Mouse (Mus musculus) neutrophil, adult 5-6 weeks (primary cell): ENCODE measurements at regions not wholly inside any gene's neighbourhood (a gene's known extent, or its start where the extent isn't known, plus 50 kb on each side); places are given as distances from the start of the nearest gene placed in this dataset.

Experiments
- ATAC-seq: fragments of 151-379, 151-347 bp; 2 replicates; pipeline ENCODE4 v1.8.0; 2017; ENCODE audit warnings: mild to moderate bottlenecking, moderate TSS enrichment; ENCODE audit not compliant: insufficient number of reproducible peaks, poor library complexity, low FRiP score, severe bottlenecking; ENCODE audit errors: extremely low read depth

DNA sequence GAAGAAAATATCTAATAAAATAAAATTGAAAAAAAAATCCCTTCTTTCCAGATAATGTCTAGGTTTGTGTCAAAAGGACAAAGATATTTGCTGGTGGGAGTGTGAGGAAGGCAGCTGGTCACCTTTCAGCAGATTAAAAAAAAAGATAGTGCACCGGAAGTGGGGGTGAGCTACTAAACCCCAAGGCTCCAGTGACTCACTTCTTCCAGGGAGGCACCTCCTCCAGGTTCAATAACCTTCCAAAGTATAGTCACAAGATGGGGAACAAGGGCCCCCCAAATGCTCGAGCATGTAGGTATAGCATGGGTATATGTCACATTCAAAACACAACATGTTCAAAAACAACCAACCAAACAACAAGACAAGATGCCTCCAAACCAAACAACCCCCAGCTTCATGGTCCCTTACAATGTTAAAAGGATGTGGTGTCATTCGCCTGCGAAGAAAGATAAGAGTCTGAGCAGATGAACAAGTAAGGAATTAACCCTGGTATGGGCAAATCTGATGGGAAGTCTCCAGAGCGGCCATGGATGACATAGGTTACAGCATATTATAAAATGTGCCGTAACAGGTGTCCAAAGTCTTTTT, 84.6 kb downstream of the Kcnrg start:
- no peak for ATAC-seq

DNA sequence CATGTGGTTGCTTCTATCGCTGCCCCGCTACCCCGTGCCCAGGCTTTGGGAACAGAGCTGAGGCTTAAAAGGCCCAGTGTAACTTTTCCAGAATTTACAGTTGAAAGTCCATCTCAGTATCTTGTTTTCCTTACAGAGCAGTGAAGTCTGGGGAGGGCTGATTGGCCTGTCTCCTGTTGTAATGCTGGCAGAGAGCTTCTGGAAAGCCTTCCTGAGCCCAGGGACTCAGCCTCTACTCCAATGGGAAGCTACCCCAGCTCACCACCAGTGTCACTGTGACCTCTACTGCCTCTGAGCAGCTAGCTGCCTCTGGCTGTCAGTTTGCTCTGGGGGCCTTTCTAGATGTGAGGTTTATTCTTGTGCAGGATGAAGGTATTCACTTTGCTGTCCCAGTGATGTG, 87.5 kb downstream of the Kcnrg start:
- ATAC-seq, result no peak

DNA sequence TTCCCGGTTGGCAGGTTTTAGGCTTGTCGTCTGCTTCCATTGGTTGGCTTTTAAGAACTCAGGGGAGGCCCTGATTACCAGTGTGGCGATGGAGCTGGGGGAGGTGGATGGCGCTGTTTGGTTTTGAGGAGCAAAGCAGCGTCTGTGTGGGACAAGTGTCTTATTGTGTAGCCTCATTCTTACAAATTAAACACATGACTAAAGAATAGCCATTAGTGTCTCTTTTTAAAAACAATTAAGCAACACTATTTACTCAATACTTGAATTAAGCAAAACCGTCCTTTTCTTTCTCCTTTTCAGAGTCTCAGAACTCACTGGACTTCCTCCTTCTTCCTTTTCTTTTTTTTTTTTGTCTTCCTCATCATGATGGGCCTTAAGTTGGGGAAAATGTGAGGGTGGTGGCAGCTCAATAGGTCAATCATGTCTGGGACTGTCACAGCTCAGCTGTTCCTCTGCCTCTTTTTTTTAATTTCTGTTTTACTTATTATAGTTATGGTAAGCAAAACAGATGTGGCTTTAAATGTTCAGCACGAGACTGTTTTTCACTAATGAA, 89.1 kb downstream of the Kcnrg start:
- no peak for ATAC-seq

DNA sequence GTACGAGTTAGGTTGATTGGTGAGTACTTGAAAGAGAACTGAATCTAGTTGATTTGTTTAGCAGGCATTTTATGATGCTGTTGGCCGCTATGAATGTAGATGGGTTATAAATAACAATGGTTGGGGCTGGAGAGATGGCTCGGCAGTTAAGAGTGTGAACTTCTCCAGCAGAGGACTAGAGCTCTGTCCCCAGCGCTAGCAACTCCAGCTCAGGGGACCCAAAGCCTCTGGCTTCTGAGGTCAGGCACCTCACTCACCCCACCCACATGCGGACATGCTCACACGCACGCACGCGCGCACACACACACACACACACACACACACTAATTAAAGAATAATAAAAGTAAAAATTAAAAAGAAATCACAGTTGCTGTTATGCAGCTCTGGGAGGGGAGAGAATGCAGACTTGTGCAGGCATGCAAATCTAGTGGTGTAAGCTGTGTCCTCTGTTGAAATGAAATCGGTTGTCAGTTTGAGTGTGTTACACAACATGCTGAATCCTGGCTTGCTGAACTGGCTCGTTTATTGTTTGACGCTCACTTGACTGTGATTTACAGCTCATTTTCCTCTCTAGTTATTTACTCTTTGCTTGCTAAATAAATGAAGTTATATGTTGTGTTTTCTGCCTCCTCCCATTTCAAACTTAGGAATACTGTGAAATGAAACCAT, 89.8 kb downstream of the Kcnrg start:
- ATAC-seq, result no peak

DNA sequence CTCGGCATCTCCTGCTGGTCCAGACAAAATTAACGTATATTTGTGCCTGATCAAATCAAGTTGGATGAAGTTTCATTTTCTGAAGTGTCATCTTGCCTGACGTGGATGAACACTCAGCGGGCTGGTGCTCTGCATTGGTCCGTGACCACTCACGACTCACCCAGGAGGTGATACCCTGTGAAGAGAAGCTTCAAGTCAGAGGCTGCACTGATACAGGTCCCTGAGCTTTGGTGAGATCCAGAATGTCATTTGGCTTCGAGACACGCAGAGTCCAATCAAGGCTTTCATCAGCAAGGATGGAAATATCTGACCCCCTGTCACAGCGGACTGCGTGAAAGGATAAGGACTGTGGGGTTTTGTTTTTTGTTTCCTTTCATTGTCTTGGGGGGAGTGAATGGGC, 90.4 kb downstream of the Kcnrg start:
- no peak for ATAC-seq

DNA sequence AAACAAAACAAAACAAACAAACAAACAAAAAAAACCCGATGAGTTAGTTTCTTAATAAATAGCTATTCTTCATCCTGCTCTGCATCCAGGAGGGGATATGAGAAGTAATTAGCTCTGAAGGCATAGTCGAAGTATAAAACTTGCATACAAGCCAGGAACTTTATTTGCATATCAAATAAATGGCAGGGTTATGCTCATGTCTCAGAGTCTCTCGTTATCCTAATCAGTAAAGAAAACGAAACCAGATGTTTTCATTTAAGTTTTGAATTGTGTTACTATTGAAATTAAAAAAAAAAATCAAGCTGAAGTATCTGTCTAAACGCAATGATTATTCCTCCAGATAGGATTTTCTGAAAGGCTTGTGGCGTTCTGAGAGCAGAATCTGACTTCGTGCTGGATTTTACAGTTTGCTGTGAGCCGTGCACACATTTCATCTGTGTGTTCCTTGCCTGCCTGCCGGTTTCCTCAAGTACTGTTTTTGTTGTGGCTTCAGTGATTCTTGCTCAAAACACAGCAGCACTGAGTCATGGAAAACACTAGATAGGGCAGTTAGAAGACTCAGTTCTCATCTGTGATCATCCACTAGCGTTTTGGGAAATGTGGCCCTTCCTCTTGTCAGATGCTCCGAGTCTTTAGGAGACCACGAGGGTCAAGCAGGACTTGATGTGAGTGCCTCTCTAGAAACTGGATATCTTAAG, 91.2 kb downstream of the Kcnrg start:
- ATAC-seq, result no peak

DNA sequence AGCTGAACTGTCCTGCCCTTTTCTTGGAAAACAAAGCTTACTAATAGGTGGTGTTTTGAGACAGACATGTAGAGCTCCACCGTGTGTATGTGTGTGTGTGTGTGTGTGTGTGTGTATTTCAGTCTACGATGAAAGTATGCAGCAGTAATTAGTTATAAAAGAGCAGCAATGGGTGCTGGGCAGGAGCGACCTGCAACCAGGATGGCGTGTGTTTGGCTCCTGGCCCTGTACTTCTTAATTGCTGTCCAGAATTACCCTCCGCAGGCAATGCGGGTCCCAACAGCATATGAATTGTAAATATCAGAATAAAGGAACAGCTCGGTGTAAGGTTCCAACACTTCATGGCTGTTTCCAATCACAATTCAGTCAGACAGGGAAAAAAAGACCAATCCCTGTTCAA, 92.4 kb downstream of the Kcnrg start:
- ATAC-seq, result no peak

DNA sequence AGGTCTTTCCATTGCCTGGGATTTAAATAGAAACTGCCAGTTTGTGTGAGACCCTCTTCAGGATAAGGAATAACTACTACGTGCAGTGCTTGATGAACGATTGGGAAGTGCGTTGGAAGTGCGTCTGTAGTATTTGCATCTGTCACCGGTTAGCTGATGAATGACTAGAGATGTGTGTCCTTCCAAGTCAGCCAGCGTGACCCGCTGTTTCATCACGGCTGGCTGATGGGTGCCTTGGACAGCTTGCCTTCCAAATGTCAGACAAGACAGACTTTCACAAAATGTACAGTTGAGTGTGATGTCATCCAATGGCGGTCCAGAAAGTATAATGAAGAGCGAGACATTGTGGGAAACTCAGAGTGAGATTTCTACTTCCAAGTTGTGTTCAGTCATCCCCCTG, 93.9 kb downstream of the Kcnrg start:
- no peak for ATAC-seq

DNA sequence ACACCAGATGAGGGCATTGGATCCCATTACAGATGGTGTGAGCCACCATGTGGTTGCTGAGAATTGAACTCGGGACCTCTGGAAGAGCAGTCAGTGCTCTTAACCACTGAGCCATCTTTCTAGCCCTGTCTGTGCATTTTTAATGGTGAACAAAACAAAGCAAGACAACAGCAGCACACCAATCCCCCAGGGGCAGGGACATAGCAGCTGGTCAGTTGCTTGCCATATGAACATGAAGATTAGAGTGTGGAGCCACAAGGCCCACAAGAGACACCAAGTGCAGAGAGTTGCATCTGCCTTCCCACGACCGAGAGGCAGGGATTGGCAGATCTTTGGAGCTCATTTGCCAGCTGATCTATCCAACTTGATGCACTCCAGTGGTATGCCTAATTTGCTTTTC, 96.7 kb downstream of the Kcnrg start:
- no peak for ATAC-seq

DNA sequence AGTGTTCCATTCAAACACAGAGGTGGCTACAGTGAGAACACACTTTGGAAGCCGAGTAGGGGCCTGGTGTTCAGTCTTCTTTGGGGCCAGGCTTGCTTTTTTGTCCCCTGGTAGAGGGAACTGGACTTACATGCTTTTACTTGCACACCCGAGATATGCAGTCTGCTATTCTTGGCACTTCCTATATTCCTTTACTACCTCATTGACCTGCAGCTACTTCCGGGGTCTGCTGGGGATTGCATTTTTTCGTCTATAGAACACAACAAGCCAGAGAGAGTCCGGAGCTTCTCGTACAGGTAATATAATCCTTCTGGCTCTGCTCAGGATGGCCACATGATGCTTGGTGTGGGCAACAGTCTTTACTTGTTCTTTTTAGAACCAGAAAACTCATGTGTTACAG, 99.7 kb downstream of the Kcnrg start:
- no peak for ATAC-seq

DNA sequence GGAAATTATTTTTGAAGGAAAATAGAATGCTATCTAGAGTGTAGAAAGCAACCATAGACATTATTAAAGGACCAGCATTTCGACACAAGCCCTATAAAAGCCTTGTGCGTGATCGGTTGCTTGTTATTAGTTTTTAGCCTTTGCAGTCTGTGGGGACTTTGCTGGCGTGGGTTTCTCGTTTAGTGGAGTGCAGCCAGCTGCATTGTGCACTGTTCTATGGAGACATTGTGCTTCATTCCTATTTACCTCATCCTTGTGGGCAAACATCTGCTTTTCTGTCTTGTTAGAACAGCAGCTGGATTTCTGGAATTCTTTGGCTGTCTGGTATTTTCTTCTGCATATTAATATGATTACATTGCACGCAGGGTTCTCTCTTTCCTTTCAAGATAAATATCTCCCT, 101.1 kb downstream of the Kcnrg start:
- no peak for ATAC-seq

DNA sequence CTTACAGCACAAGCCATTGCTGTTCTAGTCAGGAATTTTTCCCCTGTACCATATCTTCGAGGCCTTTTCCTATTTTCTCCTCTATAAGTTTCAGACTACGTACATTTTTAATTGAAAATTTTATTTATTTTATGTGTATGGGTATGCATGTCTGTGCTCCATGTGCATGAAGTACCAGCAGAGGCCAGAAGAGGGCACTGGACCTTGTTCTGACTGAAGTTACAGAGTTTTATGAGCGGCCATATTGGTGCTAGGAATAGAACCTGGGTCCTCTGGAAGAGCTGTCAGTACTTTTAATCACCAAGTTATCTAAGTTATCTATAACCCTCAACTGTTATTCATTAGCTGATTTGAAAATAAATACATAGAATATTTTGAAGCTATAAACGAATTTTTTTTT, 108.5 kb downstream of the Kcnrg start:
- 0 out of 2 replicates have a peak, but pooled peaks have one; percentile 23 for ATAC-seq

DNA sequence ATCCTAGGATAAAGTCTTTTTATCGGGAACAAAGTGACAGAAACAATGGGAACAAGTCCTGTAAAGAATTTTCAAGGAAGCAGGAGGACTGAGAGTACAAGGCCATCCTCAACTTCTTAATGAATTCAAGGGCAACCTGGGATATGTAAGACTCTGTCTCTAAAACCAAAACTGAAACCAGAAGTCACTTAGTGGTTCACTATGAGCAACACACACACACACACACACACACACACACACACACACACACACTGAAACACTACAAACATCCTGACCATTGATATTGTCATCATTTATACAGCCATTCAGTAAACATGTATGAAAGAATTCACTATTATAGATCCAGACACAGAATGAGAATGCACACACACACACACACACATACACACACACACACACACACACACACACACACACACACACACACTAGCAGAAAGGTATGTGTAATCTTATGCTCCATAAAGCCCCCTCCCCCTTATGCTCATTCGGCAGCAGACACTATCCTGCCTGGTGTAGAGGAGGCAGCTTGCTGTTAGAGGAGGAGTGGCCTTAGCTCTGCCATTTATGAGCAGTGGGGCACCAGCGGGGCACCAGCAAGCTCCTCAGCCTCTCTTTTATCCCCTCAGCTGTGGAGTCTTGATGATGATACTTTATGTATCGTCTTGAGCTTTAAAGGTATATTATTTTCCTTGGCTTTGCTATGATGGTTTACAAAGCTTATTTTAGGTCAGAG, 111.3 kb downstream of the Kcnrg start:
- ATAC-seq, result no peak

DNA sequence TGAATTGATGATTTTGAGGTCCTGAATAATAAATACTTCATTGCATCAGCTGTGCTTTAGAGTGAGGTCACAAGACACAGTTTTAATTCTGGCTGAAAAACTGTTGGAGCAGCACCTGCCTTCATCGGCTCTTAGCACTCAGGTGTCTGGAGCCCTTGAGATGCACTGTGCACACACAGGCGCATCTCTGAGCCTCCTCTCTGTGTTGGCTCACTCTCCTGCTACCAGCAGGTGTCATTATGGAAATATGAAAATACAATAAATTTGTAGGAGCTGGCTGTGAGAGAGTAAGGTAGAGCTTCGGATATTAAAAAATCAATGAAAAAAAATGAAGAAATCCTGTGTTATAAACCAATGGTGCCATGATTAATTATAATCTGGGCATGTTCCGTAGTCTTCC, 114.0 kb downstream of the Kcnrg start:
- no peak for ATAC-seq

DNA sequence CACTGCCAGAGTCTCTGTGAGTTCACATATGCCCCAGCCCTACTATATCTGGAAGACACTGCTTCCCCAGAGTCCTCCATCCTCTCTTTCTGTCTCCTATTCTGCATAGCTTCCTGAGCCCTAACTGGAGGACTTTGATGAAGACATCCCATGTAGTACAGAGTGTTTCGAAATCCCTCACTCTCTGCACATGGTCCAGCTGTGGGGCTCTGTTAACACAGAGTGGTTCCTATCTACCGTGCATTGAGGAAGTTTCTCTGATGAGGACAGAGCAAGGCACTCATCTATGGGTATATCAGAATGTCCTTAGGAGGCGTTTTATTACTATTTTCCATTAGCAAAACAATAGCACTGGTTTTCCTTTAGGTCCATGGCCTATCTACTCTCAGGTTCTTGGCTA, 117.7 kb downstream of the Kcnrg start:
- ATAC-seq, result 0 out of 2 replicates have a peak, but pooled peaks have one; percentile 9

DNA sequence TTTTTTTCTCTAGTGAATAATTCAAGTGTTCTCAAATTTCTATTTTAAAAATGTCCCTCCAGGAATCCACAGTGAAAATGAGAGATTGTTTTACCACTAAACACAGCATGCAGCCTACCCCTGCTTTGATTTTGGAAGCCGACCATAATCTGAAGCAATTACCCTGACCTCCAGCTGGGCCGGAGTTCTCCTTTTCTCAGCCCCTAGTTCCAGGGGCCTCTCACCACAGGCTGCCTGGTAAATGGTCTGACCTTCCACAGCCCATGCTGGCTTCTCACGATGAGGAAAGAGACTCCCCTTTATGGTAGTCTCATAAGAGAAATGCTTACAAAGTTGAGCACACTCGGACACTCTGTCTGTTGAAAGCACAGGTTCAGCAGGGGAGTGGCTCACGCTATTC, 121.3 kb downstream of the Kcnrg start:
- no peak for ATAC-seq

DNA sequence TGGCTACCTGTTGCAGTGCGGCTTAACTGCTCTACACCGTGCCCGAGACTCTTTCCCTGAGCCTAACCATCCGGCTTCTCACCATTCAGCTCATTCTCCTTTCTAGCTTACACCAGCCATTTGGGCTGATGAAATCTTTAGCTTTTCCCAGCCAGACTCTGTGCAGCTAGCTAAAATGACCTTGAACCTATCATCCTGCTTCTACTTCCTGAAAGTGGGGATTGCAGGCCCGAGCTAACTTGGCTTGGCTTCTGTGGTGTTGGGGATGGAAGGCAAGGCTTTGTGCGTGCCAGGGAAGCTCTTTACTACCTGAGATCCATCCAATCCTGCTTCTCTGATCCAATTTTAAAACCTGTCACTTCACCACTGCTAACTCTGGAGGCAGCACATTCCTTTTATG, 128.3 kb downstream of the Kcnrg start:
- no peak for ATAC-seq

DNA sequence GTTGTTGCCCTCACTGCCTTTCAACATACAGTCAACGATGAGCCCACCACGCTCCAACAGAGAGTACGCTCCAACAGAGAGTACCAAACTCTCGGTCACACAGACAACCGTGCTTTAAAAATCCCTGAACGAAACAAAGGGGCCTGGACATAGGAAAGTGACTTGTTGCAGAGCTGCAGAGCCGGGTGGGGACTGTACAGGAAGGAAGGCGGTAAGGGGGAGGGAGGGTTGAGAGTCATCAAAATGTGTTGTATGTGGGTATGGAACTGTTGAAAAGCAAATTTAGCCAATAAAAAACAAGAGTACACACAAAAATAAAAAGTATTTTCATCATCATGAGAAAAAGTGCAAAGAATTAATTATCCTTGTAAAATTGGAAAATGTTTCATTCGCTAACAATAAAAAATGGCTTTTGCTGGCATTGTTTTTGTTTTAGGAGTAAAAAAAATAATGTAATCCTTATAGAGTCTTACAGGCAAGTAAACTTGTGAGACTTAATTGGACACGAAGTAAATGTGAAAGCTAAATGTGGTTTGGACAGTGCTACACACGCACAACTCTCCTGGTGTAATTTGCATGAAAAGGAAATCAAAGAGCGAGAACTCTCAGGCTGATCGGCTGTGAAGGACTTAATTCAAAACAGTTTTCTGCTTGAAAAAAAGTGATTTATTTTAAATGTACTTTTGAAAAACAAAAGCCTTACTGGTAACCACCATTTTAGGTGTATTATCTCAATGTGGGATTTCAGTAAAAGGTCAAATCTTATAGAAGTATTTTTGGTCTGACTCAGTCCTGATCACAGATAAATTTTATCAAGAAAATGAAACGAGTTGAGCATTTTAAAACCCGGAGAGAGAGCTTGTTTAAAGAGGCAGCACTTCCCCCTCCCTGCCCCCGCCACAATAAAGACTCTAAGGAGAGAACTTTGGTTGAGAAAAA, 129.4 kb downstream of the Kcnrg start:
- peak; percentile 71 for ATAC-seq
